Mouse (Mus musculus) cortical plate, adult 2 months (tissue): ENCODE results near the gene Tdrd5.

Source experiments
- CTCF ChIP-seq: fragments of 200-500 bp; IDR thresholded peaks from 2 replicates; pipeline ENCODE4 v1.5.1; 2011; ENCODE audit warnings: mild to moderate bottlenecking, control low read depth, low read length; ENCODE audit not compliant: insufficient read depth; ENCODE audit errors: extremely low read depth
- POLR2A ChIP-seq: fragments of 200-500 bp; IDR thresholded peaks from 2 replicates; pipeline ENCODE4 v1.6.1; 2011; ENCODE audit warnings: mild to moderate bottlenecking, low read length, control low read depth; ENCODE audit not compliant: insufficient read depth; ENCODE audit errors: extremely low read depth

DNA sequence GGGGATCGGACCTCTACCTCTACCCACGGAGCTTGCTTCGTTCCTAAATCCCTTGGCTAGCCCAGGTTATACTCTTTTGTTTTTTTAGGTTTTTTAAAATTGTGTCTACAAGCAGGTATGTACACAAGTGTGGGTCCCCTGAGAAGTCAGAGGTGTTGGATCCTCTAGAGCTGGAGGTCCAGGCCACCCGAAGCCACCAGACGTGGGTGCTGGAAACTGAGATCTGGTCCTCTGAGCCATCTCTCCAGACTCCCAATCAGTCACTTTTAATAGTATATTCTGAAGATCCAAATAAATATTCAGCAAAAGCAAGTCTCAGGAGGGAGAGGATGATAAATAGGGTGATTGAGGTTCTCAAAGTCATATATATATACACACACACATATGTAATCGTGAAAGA lies 13.4 kb downstream of the Tdrd5 start:
- TF ChIP-seq CTCF = no peak
- no peak for TF ChIP-seq POLR2A
